Mouse (Mus musculus): ENCODE measurements at regions not wholly inside any gene's neighbourhood (a gene's known extent, or its start where the extent isn't known, plus 50 kb on each side); places are given as distances from the start of the nearest gene placed in this dataset.
"Not testable (repeated sequence)": the region's sequence is repeated elsewhere in the genome, so short reads cannot be mapped to it uniquely, and the experiment has no call there.

- no peaks in the 10 kb centered on the region for H3K79me2 ChIP-seq (replicated peaks; ENCODE audit: control insufficient read depth, insufficient read depth, low read length)
- intact Hi-C loops (cut with DNase I) = no loop called here
Observed at GRCm38 (mm10) chr12:11037951-11038350, 112.9 kb downstream of the Kcns3 start.

GRCm38 (mm10) chr12:11020571-11021545 is 130.0 kb downstream of the Kcns3 start:
- 75% methylated on average over 11 of the region's 11 CpGs for WGBS
- Histone ChIP-seq H3K36me3 (ENCODE audit: control insufficient read depth, insufficient read depth, low read length) (no peaks in the 10 kb centered on the region), H3K27me3 (ENCODE audit: control insufficient read depth, insufficient read depth, low read length) (no peaks in the 10 kb centered on the region), H3K4me1 (ENCODE audit: control insufficient read depth, insufficient read depth, low read length) (no peaks in the 10 kb centered on the region), H3K4me3 (no peak overlapping the region), H3K27ac (no peak overlapping the region), H3K79me2 (replicated peaks; ENCODE audit: control insufficient read depth, insufficient read depth, low read length) (no peaks in the 10 kb centered on the region), H3K9ac (ENCODE audit: low read depth, low read length) (no peak overlapping the region)
- TF ChIP-seq POLR2A (IDR thresholded peaks at IDR 0.05; ENCODE audit: insufficient read depth, low read depth, low read length) = no peak
- no peak for TF ChIP-seq CTCF (IDR thresholded peaks at IDR 0.05)
- TF ChIP-seq EP300 (IDR thresholded peaks at IDR 0.05; ENCODE audit: insufficient read depth, low read depth, low read length) = no peak
- intact Hi-C loops (cut with DNase I) = no loop called here
- DNase-seq = no peak

More at GRCm38 (mm10) chr12:11037951-11038350, 112.9 kb downstream of the Kcns3 start:
- no peak for TF ChIP-seq POLR2A (IDR thresholded peaks at IDR 0.05; ENCODE audit: insufficient read depth, low read depth, low read length)
- TF ChIP-seq CTCF (IDR thresholded peaks at IDR 0.05) = no peak
- no peak for TF ChIP-seq EP300 (IDR thresholded peaks at IDR 0.05; ENCODE audit: insufficient read depth, low read depth, low read length)
- Histone ChIP-seq H3K9ac (ENCODE audit: low read depth, low read length) (no peak overlapping the region), H3K36me3 (ENCODE audit: control insufficient read depth, insufficient read depth, low read length) (no peaks in the 10 kb centered on the region), H3K4me3 (no peak overlapping the region), H3K4me1 (ENCODE audit: control insufficient read depth, insufficient read depth, low read length) (no peaks in the 10 kb centered on the region), H3K27ac (no peak overlapping the region), H3K27me3 (ENCODE audit: control insufficient read depth, insufficient read depth, low read length) (no peaks in the 10 kb centered on the region)
- DNase-seq = no peak
- WGBS = 82% methylated on average over 4 of the region's 4 CpGs

- WGBS = 75% methylated on average over 1 of the region's 1 CpGs
- Histone ChIP-seq H3K27ac (no peak overlapping the region), H3K36me3 (ENCODE audit: control insufficient read depth, insufficient read depth, low read length) (no peaks in the 10 kb centered on the region), H3K9ac (ENCODE audit: low read depth, low read length) (no peak overlapping the region), H3K4me3 (no peak overlapping the region), H3K79me2 (replicated peaks; ENCODE audit: control insufficient read depth, insufficient read depth, low read length) (no peaks in the 10 kb centered on the region), H3K27me3 (ENCODE audit: control insufficient read depth, insufficient read depth, low read length) (0 out of 2 replicates have a peak, but pooled peaks cover 1% of the 10 kb centered on the region), H3K4me1 (ENCODE audit: control insufficient read depth, insufficient read depth, low read length) (no peaks in the 10 kb centered on the region)
- TF ChIP-seq POLR2A (IDR thresholded peaks at IDR 0.05; ENCODE audit: insufficient read depth, low read depth, low read length) = no peak
- TF ChIP-seq EP300 (IDR thresholded peaks at IDR 0.05; ENCODE audit: insufficient read depth, low read depth, low read length) = no peak
- no peak for TF ChIP-seq CTCF (IDR thresholded peaks at IDR 0.05)
- intact Hi-C loops (cut with DNase I) = no loop called here
- DNase-seq = no peak
Observed at GRCm38 (mm10) chr12:11011159-11011558, 139.7 kb downstream of the Kcns3 start.

- no peaks in the 10 kb centered on the region for H3K79me2 ChIP-seq (replicated peaks; ENCODE audit: control insufficient read depth, insufficient read depth, low read length)
- H3K36me3 ChIP-seq (ENCODE audit: control insufficient read depth, insufficient read depth, low read length) = no peaks in the 10 kb centered on the region
- H3K4me1 ChIP-seq (ENCODE audit: control insufficient read depth, insufficient read depth, low read length) = no peaks in the 10 kb centered on the region
- intact Hi-C loops (cut with DNase I) = no loop called here
- no peaks in the 10 kb centered on the region for H3K27me3 ChIP-seq (ENCODE audit: control insufficient read depth, insufficient read depth, low read length)
- no peak overlapping the region for H3K9ac ChIP-seq (ENCODE audit: low read depth, low read length)
- no peak overlapping the region for H3K4me3 ChIP-seq
- WGBS = 76% methylated on average over 3 of the region's 3 CpGs
- TF ChIP-seq POLR2A (IDR thresholded peaks at IDR 0.05; ENCODE audit: insufficient read depth, low read depth, low read length) = no peak
- no peak overlapping the region for H3K27ac ChIP-seq
- no peak for DNase-seq
Observed at GRCm38 (mm10) chr12:10984295-10984694, 166.6 kb downstream of the Kcns3 start.

GRCm38 (mm10) chr12:10949184-10949583 is 201.7 kb downstream of the Kcns3 start:
- Histone ChIP-seq H3K79me2 (replicated peaks; ENCODE audit: control insufficient read depth, insufficient read depth, low read length) (no peaks in the 10 kb centered on the region), H3K27ac (no peak overlapping the region), H3K27me3 (ENCODE audit: control insufficient read depth, insufficient read depth, low read length) (no peaks in the 10 kb centered on the region), H3K9ac (ENCODE audit: low read depth, low read length) (no peak overlapping the region), H3K4me3 (no peak overlapping the region), H3K36me3 (ENCODE audit: control insufficient read depth, insufficient read depth, low read length) (no peaks in the 10 kb centered on the region), H3K4me1 (ENCODE audit: control insufficient read depth, insufficient read depth, low read length) (no peaks in the 10 kb centered on the region)
- WGBS = 55% methylated on average over 5 of the region's 5 CpGs
- TF ChIP-seq CTCF (IDR thresholded peaks at IDR 0.05) (no peak), EP300 (IDR thresholded peaks at IDR 0.05; ENCODE audit: insufficient read depth, low read depth, low read length) (no peak), POLR2A (IDR thresholded peaks at IDR 0.05; ENCODE audit: insufficient read depth, low read depth, low read length) (no peak)
- intact Hi-C loops (cut with DNase I) = no loop called here
- no peak for DNase-seq

GRCm38 (mm10) chr12:10941064-10941463 is 209.8 kb downstream of the Kcns3 start:
- no peak overlapping the region for H3K4me3 ChIP-seq
- intact Hi-C loops (cut with DNase I) = no loop called here
- 64% methylated on average over 3 of the region's 3 CpGs for WGBS
- no peaks in the 10 kb centered on the region for H3K4me1 ChIP-seq (ENCODE audit: control insufficient read depth, insufficient read depth, low read length)
- H3K27ac ChIP-seq = no peak overlapping the region
- no peaks in the 10 kb centered on the region for H3K27me3 ChIP-seq (ENCODE audit: control insufficient read depth, insufficient read depth, low read length)
- no peaks in the 10 kb centered on the region for H3K36me3 ChIP-seq (ENCODE audit: control insufficient read depth, insufficient read depth, low read length)
- no peak overlapping the region for H3K9ac ChIP-seq (ENCODE audit: low read depth, low read length)
- no peaks in the 10 kb centered on the region for H3K79me2 ChIP-seq (replicated peaks; ENCODE audit: control insufficient read depth, insufficient read depth, low read length)
- no peak for DNase-seq
- TF ChIP-seq CTCF (IDR thresholded peaks at IDR 0.05) (no peak), POLR2A (IDR thresholded peaks at IDR 0.05; ENCODE audit: insufficient read depth, low read depth, low read length) (no peak), EP300 (IDR thresholded peaks at IDR 0.05; ENCODE audit: insufficient read depth, low read depth, low read length) (no peak)

GRCm38 (mm10) chr12:10900054-10900453 is 250.8 kb downstream of the Kcns3 start:
- H3K4me3 ChIP-seq; H3K4me1 ChIP-seq (ENCODE audit: control insufficient read depth, insufficient read depth, low read length); DNase-seq; H3K9ac ChIP-seq (ENCODE audit: low read depth, low read length); H3K36me3 ChIP-seq (ENCODE audit: control insufficient read depth, insufficient read depth, low read length); H3K79me2 ChIP-seq (replicated peaks; ENCODE audit: control insufficient read depth, insufficient read depth, low read length); H3K27ac ChIP-seq; intact Hi-C loops (cut with DNase I); H3K27me3 ChIP-seq (ENCODE audit: control insufficient read depth, insufficient read depth, low read length): not testable (repeated sequence)
- whole genome bisulfite sequencing = 95% methylated on average over 9 of the region's 14 CpGs
